Comparison of ENCODE assay signal across 7 mouse cellular contexts in genomic region chr15:83156929-83157666, GRCm38 (mm10). TPM values are rescaled to one million over a fixed set of nuclear protein-coding genes. Genes with fewer than 3 reads are reported as not detected.
DNase-seq lines count a peak whose midpoint lies in the region; ATAC-seq and TF ChIP-seq lines count a peak whose summit lies in the region.

No protein-coding gene starts in this region.

- intact Hi-C loops in heart, postnatal 14 days (cut with DNase I) = loop anchor here (1.0 to 5.0 kb wide), 2 partner anchors 50 to 360 kb away; no protein-coding TSS in a partner anchor

- WGBS in neural tube, embryonic 15.5 days = 77% methylated on average over 11 of the region's 11 CpGs
- 73% methylated on average over 11 of the region's 11 CpGs for WGBS in lung, embryonic 14.5 days

- ATAC-seq in neural tube, embryonic 15.5 days (ENCODE audit: low FRiP score) = no peak
- ATAC-seq in lung, embryonic 14.5 days (ENCODE audit: insufficient read depth) = no peak; the same call in 1 of the 2 replicates

- peaks cover 61% of the 10 kb centered on the region for H3K36me3 ChIP-seq in neural tube, embryonic 15.5 days
- H3K36me3 ChIP-seq in lung, embryonic 14.5 days (ENCODE audit: insufficient read depth) = peaks cover 73% of the 10 kb centered on the region
- peaks cover 3% of the 10 kb centered on the region for H3K36me3 ChIP-seq in splenic B cell, adult 2 months (ENCODE audit: control insufficient read depth, insufficient read depth, low read length, poor library complexity, severe bottlenecking)

- peak; percentile 69 for DNase-seq in neural tube, embryonic 10.5 days (ENCODE audit: extremely low spot score, low spot score)
- DNase-seq in WW6 (ENCODE audit: low read depth, low spot score) = peak; percentile 55
- DNase-seq in embryo, embryonic 11 days = peak; percentile 54
- peak; percentile 77 to 86 for DNase-seq in heart, postnatal 14 days
- DNase-seq in lung, embryonic 14.5 days = peak; percentile 78
- DNase-seq in splenic B cell, adult 2 months (ENCODE audit: low read depth, low spot score) = peak; percentile 65

- no peak overlapping the region for H3K4me2 ChIP-seq in neural tube, embryonic 15.5 days
- no peak overlapping the region for H3K4me2 ChIP-seq in lung, embryonic 14.5 days

- no peaks in the 10 kb centered on the region for H3K27me3 ChIP-seq in neural tube, embryonic 15.5 days (replicated peaks)
- no peaks in the 10 kb centered on the region for H3K27me3 ChIP-seq in lung, embryonic 14.5 days (ENCODE audit: insufficient read depth, low read length)
- no peaks in the 10 kb centered on the region for H3K27me3 ChIP-seq in splenic B cell, adult 2 months (ENCODE audit: control insufficient read depth, insufficient read depth, low read length, poor library complexity, severe bottlenecking)

- H3K9me3 ChIP-seq in neural tube, embryonic 15.5 days (replicated peaks) = no peaks in the 10 kb centered on the region
- no peaks in the 10 kb centered on the region for H3K9me3 ChIP-seq in lung, embryonic 14.5 days (ENCODE audit: low read depth, low read length)

- H3K4me1 ChIP-seq in neural tube, embryonic 15.5 days = no peaks in the 10 kb centered on the region
- H3K4me1 ChIP-seq in lung, embryonic 14.5 days (ENCODE audit: insufficient read depth) = no peaks in the 10 kb centered on the region

- H3K9ac ChIP-seq in neural tube, embryonic 15.5 days (replicated peaks) = no peak overlapping the region
- H3K9ac ChIP-seq in lung, embryonic 14.5 days = no peak overlapping the region

- no peak overlapping the region for H3K27ac ChIP-seq in neural tube, embryonic 15.5 days (replicated peaks)
- H3K27ac ChIP-seq in lung, embryonic 14.5 days (ENCODE audit: low read depth) = no peak overlapping the region

- peak; percentile 85 for TF ChIP-seq CTCF in lung, embryonic 14.5 days (IDR thresholded peaks at IDR 0.05; ENCODE audit: low read depth)

- no peak overlapping the region for H3K4me3 ChIP-seq in neural tube, embryonic 15.5 days (replicated peaks)
- no peak overlapping the region for H3K4me3 ChIP-seq in lung, embryonic 14.5 days (ENCODE audit: low read depth, low read length)

RNA-seq across cellular contexts. Expression of gene Poldip3, which starts 7.9 kb away (rescaled TPM):
- 127 and 134 TPM in 2 replicates for polyA plus RNA-seq in neural tube, embryonic 15.5 days (2015; fragmentation: Nextera tagmentation; extraction: Ambion mirVana)
- 10 to 100 TPM; 34.4 to 41.1 TPM for total RNA-seq in heart, postnatal 14 days (2021)
- polyA plus RNA-seq in lung, embryonic 14.5 days (2014; fragmentation: Nextera tagmentation; extraction: Ambion mirVana) = 159 and 162 TPM in 2 replicates

RNA-seq across cellular contexts. Expression of gene Cyb5r3, which starts 15.3 kb away (rescaled TPM):
- 112 and 128 TPM in 2 replicates for polyA plus RNA-seq in neural tube, embryonic 15.5 days (2015; fragmentation: Nextera tagmentation; extraction: Ambion mirVana)
- total RNA-seq in heart, postnatal 14 days (2021) = 100 to 1,000 TPM in 1 of 2 experiments, 10 to 100 TPM in 1; 97.2 to 109 TPM
- 161 and 164 TPM in 2 replicates for polyA plus RNA-seq in lung, embryonic 14.5 days (2014; fragmentation: Nextera tagmentation; extraction: Ambion mirVana)

RNA-seq across cellular contexts. Expression of gene Rrp7a, which starts 34.5 kb away (rescaled TPM):
- 77.4 and 81.1 TPM in 2 replicates for polyA plus RNA-seq in neural tube, embryonic 15.5 days (2015; fragmentation: Nextera tagmentation; extraction: Ambion mirVana)
- total RNA-seq in heart, postnatal 14 days (2021) = 10 to 100 TPM; 38.6 to 44.8 TPM
- 51.0 and 59.3 TPM in 2 replicates for polyA plus RNA-seq in lung, embryonic 14.5 days (2014; fragmentation: Nextera tagmentation; extraction: Ambion mirVana)
